Mouse (Mus musculus) large intestine, adult 2 months (tissue): Measurements from ENCODE around the gene Rsph14. TPM values are rescaled to one million over a fixed set of nuclear protein-coding genes. Genes with fewer than 3 reads are reported as not detected.

ENCODE experiments used
- DNase-seq: peaks from one replicate; pipeline ENCODE4 v3.0.0-alpha.2; 2012; ENCODE audit warnings: low read depth, low spot score
- WGBS: fragments of 180-500 bp; shearing (Covaris S2); methylation state at CpG from one replicate; pipeline ENCODE4 v1.1.7; 2018; 5-methylcytosine and 5-hydroxymethylcytosine counted together
- polyA plus RNA-seq: library from polyadenylated mRNA; depleted of rRNA; stranded (reverse); fragments of >200 nt; gene quantifications from 2 replicates; pipeline ENCODE4 v1.2.3, GENCODE M21; 2012; rRNA removed

Gene Rsph14
- polyA plus RNA-seq, result not detected in 2 replicates

GRCm38 (mm10) chr10:75032395-75032794 is at the start of gene Rsph14:
Gene Rsph14, minus strand, starts transcription at chr10:75032586.
- no peak for DNase-seq
- 18% methylated on average over 10 of the region's 10 CpGs for WGBS

GRCm38 (mm10) chr10:75078174-75079128 is 46.1 kb upstream of the Rsph14 start:
- DNase-seq, result no peak
- WGBS, result 74% methylated on average over 14 of the region's 14 CpGs

DNA sequence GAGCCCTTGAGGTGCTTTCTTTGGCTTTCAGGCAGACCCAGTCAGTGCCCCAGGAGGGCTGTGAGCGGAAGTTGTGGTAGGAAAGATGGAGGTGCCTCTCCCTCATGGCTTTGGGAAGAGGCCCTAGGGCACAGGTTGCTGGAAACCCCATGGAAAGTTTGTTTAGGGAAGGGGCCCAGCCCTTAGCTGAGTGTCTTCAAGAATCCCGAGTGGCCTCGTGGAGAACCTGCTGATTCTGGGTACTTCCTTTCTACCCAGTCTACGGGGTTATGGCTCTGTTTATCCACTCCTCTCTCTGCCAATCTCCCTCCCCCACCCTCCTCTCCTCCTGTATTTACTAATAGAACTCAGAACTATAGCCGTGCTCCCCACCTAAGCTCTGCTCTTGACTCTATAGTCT is 43.3 kb upstream of the Rsph14 start:
- DNase-seq, result no peak

GRCm38 (mm10) chr10:75070281-75070976 is 38.0 kb upstream of the Rsph14 start:
- WGBS, result 68% methylated on average over 11 of the region's 11 CpGs
- DNase-seq, result no peak

More for the DNA sequence above, 43.3 kb upstream of the Rsph14 start:
- WGBS, result 55% methylated on average over 5 of the region's 5 CpGs

DNA sequence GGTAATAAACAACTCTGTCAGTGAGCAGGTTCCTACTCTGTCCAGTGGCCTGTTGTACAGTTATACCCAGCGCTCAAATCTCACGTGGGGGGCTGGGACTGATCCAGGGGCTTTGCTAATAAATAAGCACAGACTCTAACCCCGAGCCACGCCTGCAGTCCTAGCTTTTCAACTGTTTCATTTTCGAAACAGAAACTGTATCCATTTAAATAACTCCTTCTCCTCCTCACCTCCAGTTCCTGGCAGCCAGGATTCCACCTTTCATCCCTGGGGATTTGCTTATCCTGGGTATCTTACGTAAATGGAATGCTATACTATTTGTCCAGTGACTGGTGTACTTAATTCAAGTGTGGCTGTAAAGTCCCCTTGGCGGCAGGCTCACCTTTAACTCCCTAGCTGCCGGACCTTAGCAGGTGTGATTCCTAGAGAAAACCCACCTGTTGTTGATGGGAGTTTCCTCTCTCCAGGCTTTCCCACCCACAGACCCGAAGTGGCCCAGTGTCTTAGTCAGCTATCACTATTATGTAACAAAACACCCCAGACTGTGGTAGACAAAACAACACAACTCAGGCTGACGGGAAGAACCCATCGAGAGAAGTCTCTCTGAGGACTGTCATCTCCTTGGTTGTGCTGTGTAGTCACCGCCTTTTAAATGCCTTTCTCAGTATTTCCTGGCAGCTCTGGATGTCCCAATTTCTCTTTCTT is 36.4 kb upstream of the Rsph14 start:
- WGBS, result 23% methylated on average over 12 of the region's 12 CpGs
- no peak for DNase-seq

DNA sequence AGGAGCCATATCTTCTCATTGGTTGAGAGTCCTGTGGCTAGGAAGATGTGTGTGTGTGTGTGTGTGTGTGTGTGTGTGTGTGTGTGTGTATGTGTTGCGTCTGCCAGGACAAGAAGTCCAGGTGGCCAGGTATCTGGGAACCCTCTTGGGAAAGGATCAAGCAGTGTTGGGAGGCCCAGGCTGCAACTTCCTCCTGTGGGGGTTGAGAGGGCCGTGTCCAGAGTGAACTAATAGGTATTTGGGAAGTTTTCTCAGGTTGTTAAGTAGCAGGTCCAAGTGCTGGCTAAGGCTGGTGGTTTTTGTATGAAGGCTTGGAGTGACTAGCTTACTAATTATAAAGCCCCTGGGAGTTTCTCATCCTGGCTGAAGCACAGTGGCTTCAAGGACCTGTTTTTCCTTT is 35.7 kb upstream of the Rsph14 start:
- WGBS, result 35% methylated on average over 2 of the region's 2 CpGs
- DNase-seq, result no peak

DNA sequence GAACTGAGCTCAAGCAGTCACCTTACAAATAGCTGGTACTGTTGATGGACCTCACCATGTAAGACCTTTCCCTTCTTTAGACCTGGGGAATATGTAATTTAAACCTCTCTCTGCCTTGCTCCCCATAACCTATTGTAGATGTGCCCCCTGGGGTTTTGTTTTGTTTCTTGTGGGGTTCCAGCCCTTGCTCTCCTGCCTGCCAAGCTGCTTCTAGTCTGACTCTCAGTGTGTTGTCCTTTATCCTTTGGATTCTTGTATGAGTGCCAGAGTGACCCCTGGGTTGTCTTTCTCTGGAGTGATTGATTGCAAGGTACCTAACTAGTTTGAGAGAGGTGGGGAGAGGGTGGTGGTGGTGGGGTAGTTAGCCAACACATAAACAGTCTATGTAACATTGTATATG is 35.1 kb upstream of the Rsph14 start:
- DNase-seq, result no peak

DNA sequence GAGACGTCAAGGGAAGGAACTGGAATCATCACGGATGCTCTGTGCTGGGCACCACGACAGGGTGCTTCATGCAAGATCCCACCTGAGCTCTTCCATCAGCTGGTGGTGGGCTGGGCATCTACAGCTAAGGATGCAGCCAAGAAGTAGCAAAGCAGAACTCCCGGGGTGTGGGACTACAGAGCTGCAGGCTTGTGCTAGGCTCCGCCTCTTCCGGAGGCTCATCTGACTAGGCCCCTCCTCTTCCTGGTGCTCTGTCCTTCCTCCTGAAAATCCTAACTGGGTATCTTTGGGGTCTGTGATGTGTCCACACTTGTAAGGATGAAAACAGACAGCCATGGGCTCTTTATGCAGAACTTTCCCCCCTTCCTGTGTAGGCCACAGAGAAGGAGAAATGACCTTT is 33.3 kb upstream of the Rsph14 start:
- WGBS, result 79% methylated on average over 6 of the region's 6 CpGs
- no peak for DNase-seq

GRCm38 (mm10) chr10:75063301-75063965 is 31.0 kb upstream of the Rsph14 start:
- DNase-seq, result no peak
- 36% methylated on average over 12 of the region's 12 CpGs for WGBS

DNA sequence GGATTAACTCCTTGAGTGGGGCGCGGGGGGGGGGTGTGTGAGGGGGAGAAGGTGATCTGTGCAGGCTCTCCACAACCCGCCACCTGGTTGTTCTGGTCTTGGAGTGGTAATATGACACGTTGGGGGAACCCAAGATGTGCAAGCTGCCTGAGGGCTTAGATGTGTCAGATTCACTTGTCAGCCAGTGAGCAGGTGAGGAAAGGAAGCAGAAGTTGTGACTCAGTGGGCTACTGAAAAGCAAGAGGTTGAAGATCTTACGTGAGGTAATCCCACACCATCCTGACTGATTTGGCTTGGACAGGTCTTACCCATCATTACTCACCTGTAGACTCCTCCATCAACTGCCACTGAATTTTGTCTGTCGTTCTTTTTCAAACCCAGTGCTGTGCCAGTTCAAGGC is 30.2 kb upstream of the Rsph14 start:
- WGBS, result 51% methylated on average over 6 of the region's 6 CpGs
- DNase-seq, result no peak

DNA sequence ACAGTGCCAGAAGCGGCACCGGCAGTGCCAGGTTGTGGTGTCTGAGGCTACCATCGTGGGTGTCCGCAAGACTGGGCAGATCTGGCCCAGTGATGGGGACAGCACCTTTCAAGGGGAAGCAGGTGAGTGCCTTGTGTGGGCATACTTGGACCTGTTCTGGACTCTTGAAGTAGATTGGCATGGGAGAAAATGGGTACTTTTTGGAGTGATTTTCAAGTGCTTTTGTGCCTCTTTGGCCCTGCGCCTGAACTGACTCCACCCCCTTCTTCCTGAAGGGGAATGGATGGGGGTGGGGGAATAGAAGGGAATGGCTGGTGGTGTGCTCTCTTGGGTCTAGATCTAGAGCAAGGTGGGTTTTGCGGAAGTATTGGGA is 29.8 kb upstream of the Rsph14 start:
- WGBS, result 54% methylated on average over 6 of the region's 6 CpGs
- no peak for DNase-seq

GRCm38 (mm10) chr10:75061341-75062188 is 29.2 kb upstream of the Rsph14 start:
- WGBS, result 14% methylated on average over 71 of the region's 71 CpGs
- DNase-seq, result no peak

DNA sequence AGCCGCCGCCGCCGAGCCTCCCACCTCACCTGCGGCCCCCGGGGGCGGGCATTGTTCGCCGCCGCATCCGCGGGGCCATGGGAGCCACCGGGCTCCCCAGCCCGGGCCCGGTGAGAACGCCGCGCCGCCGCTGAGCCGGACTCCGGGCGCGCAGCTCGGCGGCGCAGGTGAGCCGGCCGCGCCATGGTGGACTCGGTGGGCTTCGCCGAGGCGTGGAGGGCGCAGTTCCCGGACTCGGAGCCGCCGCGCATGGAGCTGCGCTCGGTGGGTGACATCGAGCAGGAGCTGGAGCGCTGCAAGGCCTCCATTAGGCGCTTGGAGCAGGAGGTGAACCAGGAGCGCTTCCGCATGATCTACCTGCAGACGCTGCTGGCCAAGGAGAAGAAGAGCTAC is 28.5 kb upstream of the Rsph14 start:
- WGBS, result under 1% methylated on average over 31 of the region's 48 CpGs
- DNase-seq, result no peak

DNA sequence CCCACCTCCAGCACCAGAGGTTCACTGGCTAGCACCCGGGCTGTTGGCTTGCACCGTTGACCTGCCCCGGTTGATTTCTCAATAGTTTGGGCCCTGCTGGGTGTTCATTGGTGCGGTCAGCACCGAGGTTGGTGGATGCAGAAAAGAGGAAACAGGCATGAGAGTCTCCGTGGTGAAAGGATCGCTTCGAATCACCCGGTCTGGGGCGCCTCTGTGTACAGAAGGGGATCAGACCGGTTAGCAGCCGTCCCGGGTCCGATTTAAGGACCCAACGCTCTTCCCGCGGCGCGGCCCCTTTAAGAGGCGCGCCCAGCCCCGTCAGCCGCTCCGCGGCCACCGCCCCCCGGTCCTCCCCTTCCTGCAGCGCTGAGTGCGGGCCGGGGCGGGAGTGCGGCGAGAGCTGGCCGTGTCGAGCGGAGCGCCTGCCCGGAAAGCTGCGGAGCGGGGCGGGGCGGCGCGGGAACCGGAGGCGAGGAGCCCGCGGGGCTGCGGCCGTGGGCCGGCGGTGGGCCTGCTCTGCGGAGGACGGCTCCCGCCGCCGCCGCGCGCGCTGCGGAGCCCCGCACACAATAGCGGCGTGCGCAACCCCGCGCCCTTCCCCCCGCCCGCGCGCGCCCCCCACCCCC is 27.9 kb upstream of the Rsph14 start, which contains the start of gene Bcr:
TSS of gene Bcr (plus strand) at position 376 of the 626 bp plus-strand sequence.
- under 1% methylated on average over 71 of the region's 73 CpGs for WGBS
- DNase-seq, result peak; percentile 50

DNA sequence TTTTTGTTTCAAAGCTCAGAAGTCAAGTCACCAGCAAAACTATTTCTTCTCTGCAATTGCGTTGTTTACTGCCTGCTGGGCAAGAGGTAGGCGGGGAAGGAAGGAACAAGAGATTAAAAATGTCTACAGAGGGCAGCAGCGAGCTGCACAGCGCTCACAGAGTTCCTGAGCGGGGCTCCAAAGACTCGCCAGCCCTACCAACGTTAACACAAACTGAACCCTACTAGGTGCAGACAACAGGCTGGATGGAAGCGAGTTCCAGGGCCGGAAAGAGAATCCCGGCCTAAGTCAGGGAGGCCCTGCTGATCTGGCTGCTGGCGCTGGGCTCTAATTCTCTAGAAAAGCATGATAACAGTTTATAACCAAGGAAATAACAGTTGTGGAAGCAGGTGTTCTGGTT is 27.0 kb upstream of the Rsph14 start:
- peak; percentile 72 for DNase-seq
- 1% methylated on average over 11 of the region's 11 CpGs for WGBS

GRCm38 (mm10) chr10:75058761-75059395 is 26.5 kb upstream of the Rsph14 start:
- WGBS, result 50% methylated on average over 9 of the region's 9 CpGs
- no peak for DNase-seq

DNA sequence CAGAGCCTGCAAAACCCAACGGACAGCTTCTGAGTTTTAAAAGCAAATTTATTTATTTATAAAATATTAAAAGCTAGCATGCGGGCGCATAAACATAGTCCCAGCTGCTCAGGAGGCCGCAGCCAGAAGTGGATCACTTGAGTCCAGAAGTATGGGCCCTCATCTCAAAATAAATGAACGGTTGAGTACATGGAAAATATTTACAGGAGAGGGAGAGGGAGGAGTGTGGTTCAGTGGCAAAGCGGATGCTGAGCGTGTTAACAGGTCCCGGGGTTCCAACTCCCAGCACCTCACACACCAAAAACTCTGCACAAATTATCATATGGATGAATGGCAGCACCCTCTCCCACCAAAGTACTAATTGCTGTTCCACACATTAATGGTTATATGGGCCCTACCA is 25.9 kb upstream of the Rsph14 start:
- 70% methylated on average over 8 of the region's 8 CpGs for WGBS
- DNase-seq, result no peak

GRCm38 (mm10) chr10:75056255-75056654 is 23.9 kb upstream of the Rsph14 start:
- WGBS, result 44% methylated on average over 4 of the region's 4 CpGs
- no peak for DNase-seq
